Mouse (Mus musculus): ENCODE measurements around the gene Scn9a. TPM values are rescaled to one million over a fixed set of nuclear protein-coding genes. Genes with fewer than 3 reads are reported as not detected.

Scn9a gene
- polyA plus RNA-seq, 1 experiment from 2014 or later = 3.4 TPM

DNA sequence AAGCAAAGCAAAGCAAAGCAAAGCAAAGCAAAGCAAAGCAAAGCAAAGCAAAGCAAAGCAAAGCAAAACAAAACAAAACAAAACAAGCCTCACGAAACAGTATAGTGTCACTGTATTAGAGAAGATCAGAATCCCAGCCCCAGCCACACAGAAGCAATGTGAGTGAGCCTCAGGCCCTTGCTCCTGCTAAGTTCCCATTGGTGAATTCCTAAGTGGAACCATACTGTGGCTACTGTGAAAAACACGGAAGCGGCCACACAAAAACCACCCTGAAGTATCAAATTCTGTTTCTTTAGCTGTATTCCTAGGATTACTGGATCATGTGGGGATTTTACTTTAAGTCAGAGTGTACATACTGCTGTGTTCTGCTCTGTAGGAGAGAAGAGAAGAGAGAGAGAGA is 198.5 kb downstream of the Scn9a start:
- DNase-seq (ENCODE audit: low spot score) = no peak
- Histone ChIP-seq H3K36me3 (no peaks in the 10 kb centered on the region), H3K27ac (no peak overlapping the region), H3K27me3 (ENCODE audit: insufficient read depth, poor library complexity, severe bottlenecking) (peaks cover 6% of the 10 kb centered on the region; the same call in 1 of the 2 replicates), H3K4me1 (replicated peaks) (peaks cover 14% of the 10 kb centered on the region), H3K9me3 (no peaks in the 10 kb centered on the region), H3K4me3 (no peak overlapping the region)
- 41% methylated on average over 3 of the region's 3 CpGs for whole genome bisulfite sequencing

Other genes with a start within 250 kb of the Scn9a start
- gene Scn1a, start 194.1 kb downstream of the Scn9a start, polyA plus RNA-seq (2016; fragmentation: Nextera tagmentation; extraction: Ambion mirVana) = 1.0 and 1.8 TPM in 2 replicates
- 0.17 and 0.21 TPM in 2 replicates for gene Scn7a, start 150.0 kb upstream of the Scn9a start, polyA plus RNA-seq (2016; fragmentation: Nextera tagmentation; extraction: Ambion mirVana)

Data from hindbrain, embryonic 10.5 days (tissue).